Mouse (Mus musculus) cerebellum, adult 18-20 months (tissue): ENCODE results near the gene Cep112.

Experiments
- DNase-seq, 2 experiments: peaks; one replicate each; pipeline ENCODE4 v3.0.0; 2021

Cep112 gene

DNA sequence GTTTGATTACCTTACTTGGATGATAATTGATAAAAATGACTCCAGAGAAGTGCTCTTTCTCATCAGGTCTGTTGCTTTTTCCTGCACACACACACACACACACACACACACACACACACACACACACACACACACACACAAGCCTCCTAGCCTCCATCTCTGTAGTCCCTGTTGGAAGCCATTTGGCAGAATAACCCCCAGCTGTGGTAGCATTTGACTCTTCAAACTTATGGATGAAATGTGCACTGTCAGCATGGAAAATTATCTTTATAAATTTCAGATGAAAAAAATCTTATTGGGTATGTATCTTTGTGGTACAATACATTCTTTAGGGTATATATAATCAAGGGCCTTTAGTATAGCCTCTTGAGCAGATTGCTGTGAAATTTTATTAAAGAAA is 181.8 kb downstream of the Cep112 start:
- no peak for DNase-seq

DNA sequence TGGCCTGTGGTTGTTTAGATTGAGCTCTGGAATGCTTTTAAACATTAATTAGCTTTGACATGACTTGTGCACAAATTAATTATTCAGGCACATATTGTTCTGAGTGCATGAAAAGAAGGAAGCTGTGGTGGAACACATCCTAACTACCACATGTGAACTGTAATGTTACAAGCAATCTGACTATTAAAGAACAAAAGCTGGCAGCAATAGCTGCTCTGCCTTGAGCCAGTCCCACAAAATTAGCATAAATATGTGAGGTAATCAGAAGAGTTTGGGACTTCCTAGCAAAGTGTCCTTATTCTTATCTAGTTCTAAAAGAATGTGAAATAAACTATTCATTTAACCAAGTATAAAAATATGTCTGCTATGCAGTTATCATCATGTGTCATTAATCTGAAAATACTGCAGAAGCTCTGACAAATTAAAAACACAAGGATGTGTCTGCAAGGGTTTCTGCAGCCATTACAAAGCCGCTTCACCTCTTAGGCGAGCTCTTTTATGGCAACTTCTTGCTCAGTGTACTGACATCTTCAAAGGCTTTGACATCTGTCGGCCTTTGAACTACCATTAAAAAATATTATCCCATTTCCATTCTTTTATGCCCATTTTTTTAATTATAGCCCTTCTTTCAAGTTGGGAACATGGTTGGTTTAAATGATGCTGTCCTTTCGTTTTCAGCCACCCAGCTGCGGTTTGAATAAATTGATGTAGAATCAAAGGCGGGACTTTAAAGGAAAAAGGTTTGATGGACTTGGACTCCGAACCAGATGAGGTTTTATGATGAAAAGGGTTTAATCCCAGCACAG is 195.8 kb downstream of the Cep112 start:
- no peak for DNase-seq

DNA sequence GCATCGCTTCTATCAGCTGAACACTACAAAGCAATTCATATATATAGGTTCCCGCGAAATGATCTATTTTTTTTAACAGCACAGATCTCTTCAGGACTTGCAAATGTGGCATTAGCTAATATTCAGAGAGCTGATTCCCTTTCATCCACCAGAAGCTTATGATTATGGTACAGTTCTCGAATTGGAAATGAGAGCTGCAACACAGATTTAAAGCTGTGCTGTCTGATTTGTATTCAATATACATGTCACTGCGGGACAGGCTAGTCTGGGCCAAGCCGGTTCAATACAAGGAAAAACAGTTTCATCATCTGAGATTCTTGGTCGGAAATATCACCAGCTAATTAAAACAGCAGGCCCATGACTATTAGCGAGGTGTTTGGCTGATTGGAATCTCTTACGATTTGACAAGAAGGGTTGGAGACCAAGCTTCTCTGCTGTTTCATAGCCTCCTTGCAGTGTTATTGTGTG is 196.5 kb downstream of the Cep112 start:
- no peak for DNase-seq

DNA sequence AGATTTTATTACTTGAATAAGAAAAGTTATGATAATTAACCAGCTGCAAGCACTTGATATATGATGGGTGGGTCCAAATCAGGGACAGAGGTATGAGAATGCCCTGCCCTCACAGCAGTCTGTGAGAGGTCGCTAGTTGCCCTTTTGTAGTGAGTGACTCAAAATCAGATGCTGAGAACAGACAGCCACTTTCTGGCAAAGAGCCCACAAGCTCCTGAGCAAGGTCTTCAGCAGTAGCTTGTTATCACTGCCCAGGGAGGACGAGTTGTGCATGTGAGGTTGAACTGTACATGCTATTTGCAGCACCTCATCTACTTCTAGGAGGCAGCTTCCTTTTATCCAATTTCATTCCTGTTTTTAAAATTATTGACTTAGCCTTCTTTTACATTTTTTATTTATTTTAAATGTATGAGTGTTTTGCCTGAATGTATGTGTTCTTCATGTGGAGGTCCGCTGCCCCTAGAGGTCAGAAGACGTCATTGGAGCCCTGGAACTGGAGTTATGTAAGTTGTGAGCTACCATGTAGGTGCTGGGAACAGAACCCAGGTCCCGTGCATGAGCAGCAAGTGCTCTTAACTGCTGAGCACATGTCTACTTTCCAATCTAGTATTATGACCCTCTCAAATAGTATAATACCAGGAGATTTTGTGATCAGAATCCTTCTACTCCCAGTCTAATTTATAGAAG is 200.7 kb downstream of the Cep112 start:
- DNase-seq = no peak

DNA sequence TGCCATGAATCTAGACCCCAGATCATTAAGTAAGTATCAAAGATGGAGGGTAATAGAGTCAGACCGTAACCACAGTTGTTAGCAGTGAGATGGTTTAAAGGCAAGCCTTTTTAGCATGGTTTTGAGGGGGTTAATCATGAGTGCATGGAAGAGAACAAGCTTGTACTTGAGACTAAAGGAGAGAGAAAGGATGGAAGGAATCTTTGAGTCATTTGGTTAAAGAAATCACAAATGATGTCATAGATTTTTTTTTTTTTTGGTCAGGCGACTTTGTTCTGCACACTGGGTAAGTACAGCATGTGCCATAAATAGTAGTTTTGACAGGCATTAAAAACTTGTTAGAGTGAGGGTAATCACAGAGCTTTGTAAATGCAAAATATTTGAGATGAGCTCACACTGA is 212.8 kb downstream of the Cep112 start:
- no peak for DNase-seq

DNA sequence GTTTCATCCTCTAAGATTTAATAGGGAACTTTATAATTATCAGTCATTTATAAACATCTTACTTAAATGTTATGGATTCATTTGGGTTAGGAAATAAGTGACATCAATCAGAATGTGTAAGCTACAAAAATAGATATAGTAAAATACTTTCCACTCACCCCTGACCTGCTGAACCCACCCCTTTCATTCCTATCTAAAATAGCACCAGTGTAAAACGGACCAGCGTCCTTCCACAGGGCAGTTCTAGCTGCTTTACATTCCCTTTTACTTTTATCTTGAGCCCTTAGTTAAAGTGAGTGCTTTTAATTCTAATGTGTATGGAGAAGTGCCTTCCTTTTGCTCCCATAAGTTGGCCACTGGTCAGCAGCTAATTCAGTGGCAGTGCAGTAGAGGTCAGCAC is 230.6 kb downstream of the Cep112 start:
- no peak for DNase-seq

DNA sequence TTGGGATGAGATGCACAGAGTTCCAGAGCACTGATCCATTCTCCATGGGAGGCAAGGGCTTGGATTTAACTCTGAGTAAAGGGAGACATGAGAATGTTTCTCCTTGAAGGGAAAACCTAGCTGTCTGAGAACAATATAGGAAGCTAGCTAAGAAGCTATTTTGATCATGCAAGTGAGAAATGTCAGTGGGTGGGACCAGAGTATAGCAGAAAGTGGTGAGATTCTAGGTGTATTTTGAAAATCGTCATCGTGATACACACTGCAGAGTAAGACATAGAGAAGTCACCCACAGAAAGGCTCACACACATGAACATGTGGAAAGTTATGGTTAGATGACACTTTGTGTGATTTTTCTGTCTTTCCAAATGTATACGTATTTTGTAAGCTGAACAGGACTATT is 257.0 kb downstream of the Cep112 start:
- DNase-seq = no peak

DNA sequence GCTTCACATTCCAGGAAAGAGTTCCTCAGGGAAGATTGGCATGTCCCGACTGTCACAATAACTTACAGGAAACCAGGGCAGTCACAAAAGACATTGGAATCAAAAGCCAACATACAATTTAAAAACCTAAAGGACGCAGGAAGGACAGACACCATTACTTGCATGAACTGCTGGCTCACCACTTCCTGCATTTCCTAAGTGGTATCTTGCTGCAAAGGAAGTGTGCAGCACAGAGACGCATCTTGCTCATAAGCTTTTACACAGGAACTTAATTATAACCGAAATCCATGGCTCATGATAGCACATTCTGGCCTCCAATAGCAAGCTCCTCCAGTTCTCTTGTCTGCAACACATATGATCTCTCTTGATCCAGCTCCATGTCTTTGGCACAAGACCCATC is 271.6 kb downstream of the Cep112 start:
- no peak for DNase-seq

DNA sequence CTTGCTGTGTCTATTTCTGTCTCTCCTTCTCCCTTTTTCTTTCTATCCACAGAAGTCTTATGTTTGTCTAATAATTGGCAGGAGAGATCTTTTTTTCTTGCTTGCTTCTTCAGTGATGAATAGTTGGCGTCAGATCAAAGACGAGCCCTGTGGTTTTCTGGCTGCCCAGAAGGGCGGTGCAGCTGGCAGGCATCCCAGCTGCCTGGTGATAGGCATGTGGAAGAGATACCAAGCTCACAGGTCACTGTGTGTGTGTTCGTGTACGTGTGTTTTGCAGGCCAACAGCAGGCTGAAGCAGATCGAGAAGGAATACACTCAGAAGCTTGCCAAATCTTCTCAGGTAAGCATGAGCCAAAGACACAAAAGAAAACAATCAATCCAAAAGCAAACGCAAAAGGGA is 327.3 kb downstream of the Cep112 start:
- peak; percentile 48 to 61 for DNase-seq

DNA sequence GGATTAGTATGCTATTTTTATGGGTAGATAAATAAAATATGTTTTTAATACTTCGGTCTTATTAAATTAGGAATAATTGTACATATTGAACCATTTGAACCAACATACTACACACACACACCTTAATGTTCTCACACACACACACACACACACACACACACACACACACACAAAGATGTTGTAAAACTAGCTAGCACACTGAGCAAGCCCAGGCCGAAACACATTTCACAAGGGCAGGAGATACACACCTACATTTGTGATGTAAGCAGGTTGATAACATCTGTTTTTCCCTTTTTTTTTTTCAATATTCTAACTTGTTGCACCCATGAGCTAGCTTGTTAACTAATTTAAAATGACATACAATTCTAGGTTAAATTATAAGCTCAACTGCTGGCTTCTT is 327.8 kb downstream of the Cep112 start:
- no peak for DNase-seq

DNA sequence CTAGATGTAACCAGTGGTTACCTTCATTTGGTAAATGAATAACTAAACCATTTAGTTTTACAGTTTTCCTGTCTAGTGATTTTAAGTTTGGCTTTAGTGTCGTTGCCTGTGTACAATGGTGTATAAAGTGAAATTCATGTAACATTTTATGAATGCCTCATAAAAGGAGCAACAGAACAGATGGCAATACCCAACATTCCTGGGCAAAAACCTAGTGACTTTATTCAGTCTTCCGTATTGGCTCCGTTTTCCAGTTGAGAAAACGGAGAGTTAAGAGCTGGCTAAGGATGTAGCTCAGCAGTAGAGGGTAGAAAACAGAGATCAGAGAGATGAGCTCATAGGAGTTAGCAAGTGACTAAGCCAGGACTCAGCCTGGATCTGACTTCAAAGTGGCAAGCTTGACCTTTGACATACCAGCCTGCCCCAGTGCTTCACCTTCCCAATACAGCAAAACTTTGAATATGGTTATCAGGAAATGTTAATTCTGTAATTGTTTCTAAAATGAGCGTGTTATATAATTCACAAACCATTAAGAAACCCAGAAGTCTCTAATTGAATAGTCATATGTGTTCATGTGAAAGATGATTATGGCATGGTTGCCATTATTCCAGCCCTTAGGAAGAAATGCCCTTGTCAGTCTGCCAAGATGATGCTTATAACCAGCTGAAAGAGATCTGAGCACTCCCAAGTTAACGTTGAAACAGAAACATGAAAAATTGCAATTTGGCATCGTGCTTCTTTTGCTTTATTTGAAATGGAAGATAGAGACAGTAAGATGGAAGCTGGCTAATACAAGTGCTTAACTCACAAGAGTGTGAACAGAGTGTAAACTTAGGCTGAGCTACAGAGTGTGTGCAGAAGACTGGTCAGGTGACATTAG is 328.6 kb downstream of the Cep112 start:
- no peak for DNase-seq

DNA sequence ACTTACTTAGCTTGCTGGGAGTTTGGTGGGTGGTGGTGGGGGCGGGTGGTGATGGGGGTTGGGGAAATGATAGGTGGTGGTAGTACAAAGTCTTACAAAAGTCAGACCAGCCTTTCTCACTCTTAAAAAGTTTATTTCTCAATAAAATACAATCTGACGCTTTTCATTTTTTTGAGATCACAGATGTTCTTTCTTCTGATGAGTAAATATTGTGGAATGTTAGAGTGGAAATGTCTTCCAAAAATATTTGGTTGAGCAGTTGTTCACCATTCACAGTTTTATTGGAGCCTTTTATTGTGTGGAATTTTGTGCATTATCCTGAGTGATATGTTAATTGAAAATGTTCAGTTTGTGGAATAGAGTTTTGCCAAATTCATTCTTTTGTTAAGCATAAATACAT is 332.2 kb downstream of the Cep112 start:
- no peak for DNase-seq

DNA sequence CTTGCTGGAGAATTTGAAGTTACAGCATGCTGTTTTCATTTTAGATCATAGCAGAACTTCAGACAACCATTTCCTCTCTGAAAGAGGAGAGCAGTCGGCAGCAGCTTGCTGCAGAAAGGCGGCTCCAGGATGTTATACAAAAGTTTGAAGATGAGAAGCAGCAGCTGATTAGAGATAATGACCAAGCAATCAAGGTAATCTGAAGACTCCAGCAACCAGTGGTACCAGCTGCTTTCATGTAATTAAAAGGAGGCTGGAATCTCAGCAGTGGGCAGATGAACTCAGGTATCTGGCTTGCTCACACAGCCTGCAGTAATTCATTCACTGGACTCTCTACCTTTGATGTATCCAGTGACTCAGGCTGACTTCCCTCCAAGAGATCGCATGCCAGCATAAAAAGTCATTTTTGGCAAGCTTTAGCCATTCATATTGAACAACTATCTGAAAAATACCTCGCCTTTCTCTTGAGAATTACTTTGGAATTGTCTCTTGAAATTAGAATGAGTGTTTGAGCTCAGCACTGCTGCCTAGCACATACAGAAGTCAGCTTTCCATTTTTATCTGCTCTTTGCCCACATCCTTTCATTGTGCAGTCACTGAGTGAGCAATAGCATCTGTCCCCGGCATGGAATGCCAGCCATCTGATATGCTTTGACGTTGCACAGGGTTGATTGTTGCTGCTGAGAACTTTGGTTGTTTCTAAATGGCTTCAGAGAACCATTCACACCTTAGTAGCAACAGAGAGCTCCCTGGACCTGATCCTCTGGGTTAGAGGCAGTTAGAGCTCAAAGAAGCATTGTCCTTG is 332.8 kb downstream of the Cep112 start:
- no peak for DNase-seq

DNA sequence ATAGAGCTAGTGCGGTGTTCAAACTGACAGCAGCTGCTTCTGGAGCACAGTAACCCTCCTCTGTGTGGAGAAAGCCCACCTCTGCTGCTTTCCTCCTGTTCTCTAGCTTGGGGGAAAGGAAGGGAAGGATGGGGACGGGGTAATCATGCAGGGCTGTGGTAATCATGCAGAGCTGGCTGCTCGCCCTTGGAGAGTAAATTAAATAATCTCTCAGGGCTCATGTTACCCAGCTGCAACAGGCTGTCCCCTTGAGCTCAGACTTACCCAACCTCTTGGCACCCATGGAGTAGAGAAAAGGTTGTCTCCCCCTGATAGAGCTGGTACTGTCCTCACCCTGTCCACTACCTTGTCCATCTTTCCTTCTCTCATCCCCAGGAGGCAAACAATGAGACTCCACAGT is 345.1 kb downstream of the Cep112 start:
- no peak for DNase-seq

DNA sequence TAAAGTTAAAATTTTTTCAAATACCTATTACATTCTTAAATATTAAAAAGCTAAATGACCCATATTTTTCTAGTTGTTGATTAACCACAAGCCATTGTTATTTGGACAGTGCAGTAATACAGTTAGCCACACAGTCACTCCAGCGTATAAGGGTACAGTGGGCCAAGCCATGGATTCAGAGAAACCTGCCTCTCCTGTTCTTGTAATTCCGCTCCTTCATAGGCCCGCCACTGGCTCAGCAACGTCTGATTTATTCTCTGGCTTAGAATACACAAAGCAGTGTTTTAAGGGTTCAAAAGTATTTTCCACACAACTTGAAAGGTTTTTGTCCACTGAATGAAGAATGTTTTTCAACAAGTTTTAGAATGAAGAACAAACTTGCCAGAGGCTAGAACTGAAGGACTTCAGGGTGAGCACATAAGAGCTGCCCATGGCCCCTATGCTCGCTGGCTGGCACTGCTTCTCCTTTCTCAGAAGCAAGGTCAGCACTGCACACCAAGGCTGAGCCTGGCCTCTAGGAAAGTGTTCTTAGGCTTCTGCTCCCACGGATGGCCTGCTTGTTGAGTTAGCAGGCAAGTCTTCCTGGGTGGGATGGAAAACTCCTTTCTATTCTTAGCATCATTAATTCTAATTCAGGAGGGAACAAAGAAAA is 349.2 kb downstream of the Cep112 start:
- no peak for DNase-seq

DNA sequence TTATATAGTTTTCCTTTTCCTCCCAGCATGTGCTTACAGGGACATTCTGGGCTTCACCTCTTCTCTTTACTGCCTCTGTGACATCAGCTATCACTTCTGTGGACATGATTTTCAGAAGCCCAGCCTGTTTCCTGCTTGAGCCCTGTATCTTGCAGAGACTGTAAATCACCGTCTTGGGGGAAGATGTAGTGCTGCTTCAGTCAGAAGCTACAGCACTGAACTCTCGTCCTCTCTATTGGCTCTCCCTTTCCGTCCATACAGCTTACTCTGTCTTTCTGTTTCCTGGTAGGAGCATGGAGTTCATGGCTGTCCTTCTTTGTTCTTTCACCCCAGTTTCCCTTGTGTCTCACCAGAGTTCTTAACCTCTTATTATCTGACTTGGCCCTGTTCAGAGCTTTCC is 352.2 kb downstream of the Cep112 start:
- no peak for DNase-seq

DNA sequence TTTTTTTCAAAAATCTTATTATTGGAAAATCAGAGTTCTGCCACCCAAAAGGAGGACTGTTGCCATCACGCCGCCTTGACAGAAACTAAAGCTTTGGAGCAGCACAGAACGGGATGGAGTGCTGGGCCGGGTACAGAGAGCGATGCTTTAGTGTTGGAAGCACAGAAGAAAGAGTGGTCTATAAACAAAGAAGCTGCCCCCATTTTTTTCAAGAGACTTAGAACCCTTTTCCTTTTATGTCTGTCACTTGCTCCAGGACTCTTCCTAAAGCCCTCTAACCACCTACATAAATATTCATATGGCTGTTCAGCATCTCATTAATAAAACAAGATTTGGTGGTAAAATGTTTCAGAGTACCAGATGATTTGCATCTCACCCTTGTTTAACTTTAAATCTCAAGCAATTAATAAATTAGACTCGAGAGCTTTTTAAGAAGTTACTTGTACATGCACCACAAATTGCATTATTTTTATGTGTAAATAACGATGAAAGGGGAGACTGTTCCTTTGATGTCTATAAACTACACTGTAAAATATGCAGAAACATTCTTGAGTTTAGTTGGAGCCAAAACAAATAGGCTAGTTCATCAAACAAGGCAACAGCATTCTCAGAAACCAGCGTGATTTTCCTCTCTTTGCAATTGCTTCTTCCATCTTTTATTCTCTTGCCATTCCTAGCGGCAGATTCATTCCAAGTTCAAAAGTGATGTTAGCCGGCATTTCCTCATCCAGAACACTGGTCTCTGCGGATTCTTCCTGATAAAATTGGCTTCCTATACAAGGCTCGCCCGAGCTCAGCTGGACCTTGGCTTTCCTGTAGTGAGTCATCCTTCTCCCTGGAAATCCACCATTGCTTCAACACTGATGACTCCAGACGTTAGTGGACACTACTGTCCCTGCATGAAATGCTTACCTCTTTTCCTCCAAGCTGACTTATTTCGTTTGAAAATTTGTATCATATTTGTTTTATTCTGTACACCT is 355.6 kb downstream of the Cep112 start:
- no peak for DNase-seq

DNA sequence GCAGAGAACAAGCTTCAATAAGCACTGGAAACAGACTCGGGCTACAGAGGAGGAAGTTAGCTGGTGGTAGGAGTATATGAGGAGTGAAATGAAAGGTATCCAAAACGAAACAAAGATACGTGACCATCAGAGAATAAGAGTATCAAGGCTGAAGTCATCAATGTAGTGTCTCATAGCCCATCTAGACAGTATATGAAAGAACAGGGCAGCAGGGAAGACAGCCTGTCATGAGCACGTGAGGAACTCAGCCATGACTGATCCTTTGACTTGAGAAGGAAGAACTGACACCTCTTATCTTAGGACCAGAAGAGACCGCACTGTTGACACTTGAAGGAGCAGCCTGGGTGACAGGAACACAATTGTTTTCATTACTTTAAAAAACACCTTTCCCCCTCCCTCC is 373.4 kb downstream of the Cep112 start:
- no peak for DNase-seq

DNA sequence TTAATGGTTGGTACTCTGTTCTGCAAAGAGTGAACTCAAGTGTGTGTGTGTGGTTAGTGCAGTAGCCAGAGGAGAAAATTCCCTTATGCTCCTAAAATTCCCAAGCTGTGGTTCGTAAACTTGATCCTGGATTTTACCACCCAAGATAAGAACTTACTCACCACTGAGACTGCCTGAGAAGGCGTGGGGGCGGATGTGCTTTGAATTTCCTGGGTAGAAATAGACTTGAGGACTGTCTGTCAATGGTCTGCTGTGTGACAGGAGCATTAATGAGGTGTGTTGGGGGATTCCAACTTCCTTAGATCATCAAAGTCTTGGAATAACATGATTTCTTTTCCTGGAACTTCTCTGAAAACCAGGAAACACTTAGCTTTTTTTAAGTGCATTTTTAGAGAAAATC is 374.7 kb downstream of the Cep112 start:
- DNase-seq = no peak

DNA sequence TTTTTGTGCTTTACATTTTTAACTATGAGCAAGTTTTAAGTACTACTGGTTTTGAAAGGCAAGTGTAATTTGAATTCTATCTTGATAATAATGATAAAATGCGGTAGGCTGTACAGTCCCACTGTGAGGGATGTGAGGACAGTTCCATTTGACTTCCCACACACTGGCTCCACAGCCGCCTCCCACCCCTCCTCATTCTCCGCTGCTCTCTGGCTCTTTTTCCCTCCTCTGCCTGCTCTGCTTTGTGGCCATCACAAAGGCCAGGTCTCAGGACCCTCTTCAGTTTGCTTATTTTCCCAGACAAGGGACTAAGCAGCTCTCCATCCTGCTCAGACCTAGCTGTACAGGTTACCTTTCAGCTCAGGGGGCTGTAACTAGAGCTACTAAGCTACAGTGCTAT is 379.0 kb downstream of the Cep112 start:
- no peak for DNase-seq

DNA sequence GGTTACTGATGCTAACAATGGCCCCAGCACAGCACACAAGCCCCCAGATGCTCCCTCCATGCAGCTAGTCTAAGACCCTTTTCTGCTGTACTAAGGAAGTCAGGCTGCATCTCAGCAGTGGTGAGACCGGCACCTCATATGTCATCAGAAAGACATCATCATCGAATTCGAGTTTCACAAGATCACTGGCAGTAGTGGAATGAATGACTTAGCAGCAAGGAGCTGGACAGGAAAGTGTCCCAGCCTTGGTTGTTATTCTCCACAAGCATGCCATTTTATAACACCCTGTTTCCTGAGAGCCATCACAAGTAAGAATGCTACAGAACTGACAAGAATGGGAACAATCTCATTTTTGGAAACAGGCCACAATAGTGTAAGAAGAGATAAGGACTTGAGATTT is 381.0 kb downstream of the Cep112 start:
- DNase-seq = no peak
